Mouse (Mus musculus) forelimb bud, embryonic 11.5 days (tissue): ENCODE measurements around the gene Mdh2.

Experiments
- DNase-seq: peaks from one replicate; pipeline ENCODE4 v3.0.0-alpha.2; 2012; ENCODE audit warnings: low read depth, low spot score

The Mdh2 gene

GRCm38 (mm10) chr5:135778471-135779445 is at the start of gene Mdh2:
Gene Mdh2, plus strand, starts transcription at chr5:135778480.
- peak; percentile 100 for DNase-seq

GRCm38 (mm10) chr5:135729351-135729750 is 48.9 kb upstream of the Mdh2 start:
- DNase-seq: no peak

GRCm38 (mm10) chr5:135730278-135730677 is 48.0 kb upstream of the Mdh2 start:
- no peak for DNase-seq

- no peak for DNase-seq
These were observed 47.4 kb upstream of the Mdh2 start for GRCm38 (mm10) chr5:135730916-135731315.

- no peak for DNase-seq
These were observed 47.0 kb upstream of the Mdh2 start for GRCm38 (mm10) chr5:135731322-135731721.

- DNase-seq: no peak
These were observed 45.2 kb upstream of the Mdh2 start for GRCm38 (mm10) chr5:135733071-135733470.

GRCm38 (mm10) chr5:135734057-135734680 is 44.1 kb upstream of the Mdh2 start:
- DNase-seq: no peak

- no peak for DNase-seq
These were observed 42.5 kb upstream of the Mdh2 start for GRCm38 (mm10) chr5:135735741-135736140.

GRCm38 (mm10) chr5:135736544-135736943 is 41.7 kb upstream of the Mdh2 start:
- no peak for DNase-seq

GRCm38 (mm10) chr5:135737154-135737553 is 41.1 kb upstream of the Mdh2 start:
- no peak for DNase-seq

GRCm38 (mm10) chr5:135738266-135738665 is 40.0 kb upstream of the Mdh2 start:
- DNase-seq: no peak

GRCm38 (mm10) chr5:135742156-135742555 is 36.1 kb upstream of the Mdh2 start:
- DNase-seq: no peak

- DNase-seq: peak; percentile 57
These were observed 35.1 kb upstream of the Mdh2 start for GRCm38 (mm10) chr5:135742941-135743740.

- peak; percentile 90 for DNase-seq
These were observed 34.3 kb upstream of the Mdh2 start, which contains the start of gene Tmem120a for GRCm38 (mm10) chr5:135743741-135744609. Gene Tmem120a, minus strand, starts transcription at chr5:135744448.

GRCm38 (mm10) chr5:135744742-135745141 is 33.5 kb upstream of the Mdh2 start:
- no peak for DNase-seq

GRCm38 (mm10) chr5:135751041-135751440 is 27.2 kb upstream of the Mdh2 start:
- DNase-seq: no peak

- DNase-seq: no peak
These were observed 26.7 kb upstream of the Mdh2 start for GRCm38 (mm10) chr5:135751595-135751994.

- no peak for DNase-seq
These were observed 16.4 kb upstream of the Mdh2 start for GRCm38 (mm10) chr5:135761881-135762280.

- peak; percentile 80 for DNase-seq
These were observed 14.8 kb upstream of the Mdh2 start for GRCm38 (mm10) chr5:135763526-135763925.

- DNase-seq: no peak
These were observed 13.3 kb upstream of the Mdh2 start for GRCm38 (mm10) chr5:135764971-135765370.

GRCm38 (mm10) chr5:135772519-135772918 is 5.8 kb upstream of the Mdh2 start:
- DNase-seq: no peak
